Mouse (Mus musculus) forebrain, embryonic 16.5 days (tissue): ENCODE results near the gene Cnn2. TPM values are rescaled to one million over a fixed set of nuclear protein-coding genes. Genes with fewer than 3 reads are reported as not detected.
"Not testable (repeated sequence)": the region's sequence is repeated elsewhere in the genome, so short reads cannot be mapped to it uniquely, and the experiment has no call there.

Experiments used
- ATAC-seq: fragments of 200-750 bp; cut with Nextera tagmentation; 2 replicates; pipeline ENCODE4 v1.8.0; 2017; ENCODE audit warnings: mild to moderate bottlenecking, moderate library complexity
- H3K27ac ChIP-seq: fragments of 300-500 bp; sonication (generic); 2 replicates; pipeline ENCODE4 v1.5.1; 2014; ENCODE audit warnings: low read length, control low read depth
- H3K27me3 ChIP-seq: fragments of 300-500 bp; sonication (generic); replicated peaks from 2 replicates; pipeline ENCODE4 v1.6.1; 2014; ENCODE audit warnings: low read length; ENCODE audit not compliant: control insufficient read depth, insufficient read depth
- H3K36me3 ChIP-seq: fragments of 300-500 bp; sonication (generic); 2 replicates; pipeline ENCODE4 v1.6.1; 2014; ENCODE audit not compliant: control insufficient read depth, insufficient read depth
- H3K4me1 ChIP-seq: fragments of 300-500 bp; sonication (generic); replicated peaks from 2 replicates; pipeline ENCODE4 v1.6.1; 2014; ENCODE audit warnings: low read length; ENCODE audit not compliant: control insufficient read depth, insufficient read depth
- H3K4me2 ChIP-seq: fragments of 300-500 bp; sonication (generic); 2 replicates; pipeline ENCODE4 v1.6.1; 2014; ENCODE audit warnings: mild to moderate bottlenecking, low read length, control low read depth
- H3K4me3 ChIP-seq: fragments of 300-500 bp; sonication (generic); replicated peaks from 2 replicates; pipeline ENCODE4 v1.5.1; 2014; ENCODE audit warnings: mild to moderate bottlenecking, low read length, control low read depth
- H3K9ac ChIP-seq: fragments of 300-500 bp; sonication (generic); replicated peaks from 2 replicates; pipeline ENCODE4 v1.6.1; 2014; ENCODE audit warnings: low read depth, low read length, control low read depth
- H3K9me3 ChIP-seq: fragments of 300-500 bp; sonication (generic); 2 replicates; pipeline ENCODE4 v1.6.1; 2016; ENCODE audit warnings: low read length; ENCODE audit not compliant: control insufficient read depth
- WGBS: fragments of 180-500 bp; shearing (Covaris S2); extraction: QIAGEN DNeasy Blood & Tissue Kit; methylation state at CpG from one replicate; pipeline ENCODE4 v1.1.7; 2014; 5-methylcytosine and 5-hydroxymethylcytosine counted together
- polyA plus RNA-seq: library from polyadenylated mRNA; unstranded; fragments of >200 nt; fragmentation: Nextera tagmentation; extraction: Ambion mirVana; gene quantifications from 2 replicates; pipeline ENCODE4 v1.2.1, GENCODE M21; 2015

The Cnn2 gene
- polyA plus RNA-seq, 1 experiment from 2014 or later = 30.5 TPM

GRCm38 (mm10) chr10:80036832-80037231, 48.4 kb downstream of the Cnn2 start:
- WGBS = 93% methylated on average over 13 of the region's 13 CpGs

GRCm38 (mm10) chr10:80039559-80039979, 51.2 kb downstream of the Cnn2 start, which contains the start of gene Polr2e:
TSS of gene Polr2e (minus strand) at chr10:80039795.
- H3K9ac ChIP-seq = peak within 1 kb of the TSS; percentile 64
- H3K9me3 ChIP-seq = no peaks in the 10 kb centered on the region
- peak within 1 kb of the TSS; percentile 72 for H3K4me2 ChIP-seq
- peak within 1 kb of the TSS; percentile 69 for H3K4me3 ChIP-seq
- no peaks in the 10 kb centered on the region for H3K27me3 ChIP-seq
- whole genome bisulfite sequencing = under 1% methylated on average over 39 of the region's 40 CpGs
- peaks cover 16% of the 10 kb centered on the region for H3K36me3 ChIP-seq
- H3K4me1 ChIP-seq = peaks cover 17% of the 10 kb centered on the region
- peak within 1 kb of the TSS; percentile 16; the same call in 1 of the 2 replicates for H3K27ac ChIP-seq
- ATAC-seq = peak; percentile 99

More at GRCm38 (mm10) chr10:80036832-80037231, 48.4 kb downstream of the Cnn2 start:
- no peak overlapping the region for H3K9ac ChIP-seq
- no peaks in the 10 kb centered on the region for H3K27me3 ChIP-seq
- no peaks in the 10 kb centered on the region for H3K9me3 ChIP-seq
- ATAC-seq = no peak
- no peak overlapping the region for H3K4me2 ChIP-seq
- no peak overlapping the region for H3K27ac ChIP-seq
- peaks cover 17% of the 10 kb centered on the region for H3K4me1 ChIP-seq
- H3K36me3 ChIP-seq = peaks cover 16% of the 10 kb centered on the region
- no peak overlapping the region for H3K4me3 ChIP-seq

GRCm38 (mm10) chr10:80041409-80042060, 53.2 kb downstream of the Cnn2 start:
- H3K27me3 ChIP-seq, ATAC-seq, H3K4me2 ChIP-seq, H3K36me3 ChIP-seq, H3K27ac ChIP-seq, H3K9me3 ChIP-seq, H3K9ac ChIP-seq, H3K4me3 ChIP-seq: not testable (repeated sequence)
- peaks cover 17% of the 10 kb centered on the region for H3K4me1 ChIP-seq
- WGBS = 85% methylated on average over 8 of the region's 8 CpGs

GRCm38 (mm10) chr10:80044087-80044486, 55.7 kb downstream of the Cnn2 start:
- no peak overlapping the region for H3K4me2 ChIP-seq
- no peak overlapping the region for H3K9ac ChIP-seq
- H3K27me3 ChIP-seq = no peaks in the 10 kb centered on the region
- H3K4me1 ChIP-seq = peaks cover 10% of the 10 kb centered on the region
- no peaks in the 10 kb centered on the region for H3K36me3 ChIP-seq
- no peak overlapping the region for H3K27ac ChIP-seq
- 42% methylated on average over 4 of the region's 4 CpGs for WGBS
- H3K9me3 ChIP-seq = no peaks in the 10 kb centered on the region
- H3K4me3 ChIP-seq = no peak overlapping the region
- no peak for ATAC-seq

GRCm38 (mm10) chr10:80045364-80045763, 57.0 kb downstream of the Cnn2 start:
- H3K27ac ChIP-seq, H3K4me3 ChIP-seq, H3K9ac ChIP-seq, ATAC-seq, H3K9me3 ChIP-seq, H3K27me3 ChIP-seq, H3K4me1 ChIP-seq, H3K4me2 ChIP-seq, H3K36me3 ChIP-seq: not testable (repeated sequence)
- 92% methylated on average over 2 of the region's 4 CpGs for WGBS

Other genes with a start within 250 kb of the Cnn2 start
- 47.1 and 50.0 TPM in 2 replicates for gene Polrmt, start 242.0 kb upstream of the Cnn2 start, polyA plus RNA-seq
- gene Fgf22, start 233.5 kb upstream of the Cnn2 start, polyA plus RNA-seq = 0.25 and 0.73 TPM in 2 replicates
- 85.8 and 87.2 TPM in 2 replicates for gene Rnf126, start 221.6 kb upstream of the Cnn2 start, polyA plus RNA-seq
- gene Fstl3, start 211.3 kb upstream of the Cnn2 start, polyA plus RNA-seq = 1.1 and 1.4 TPM in 2 replicates
- 0.36 and 0.62 TPM in 2 replicates for gene Prss57, start 197.6 kb upstream of the Cnn2 start, polyA plus RNA-seq
- gene Palm, start 195.0 kb upstream of the Cnn2 start, polyA plus RNA-seq = 327 and 349 TPM in 2 replicates
- gene Misp, start 167.6 kb upstream of the Cnn2 start, polyA plus RNA-seq = 0.48 and 1.2 TPM in 2 replicates
- 98.3 and 107 TPM in 2 replicates for gene Ptbp1, start 134.2 kb upstream of the Cnn2 start, polyA plus RNA-seq
- 12.4 and 15.3 TPM in 2 replicates for gene Prtn3, start 114.1 kb upstream of the Cnn2 start, polyA plus RNA-seq
- 415 and 495 TPM in 2 replicates for gene Plppr3, start 114.0 kb upstream of the Cnn2 start, polyA plus RNA-seq
- not detected in 2 replicates for gene Elane, start 102.3 kb upstream of the Cnn2 start, polyA plus RNA-seq
- not detected in 2 replicates for gene Cfd, start 97.7 kb upstream of the Cnn2 start, polyA plus RNA-seq
- 53.8 and 54.0 TPM in 2 replicates for gene Med16, start 79.7 kb upstream of the Cnn2 start, polyA plus RNA-seq
- 17.7 and 36.3 TPM in 2 replicates for gene Gm26602, start 77.7 kb upstream of the Cnn2 start, polyA plus RNA-seq
- 2.7 and 3.6 TPM in 2 replicates for gene Kiss1r, start 71.6 kb upstream of the Cnn2 start, polyA plus RNA-seq
- 289 and 309 TPM in 2 replicates for gene R3hdm4, start 67.4 kb upstream of the Cnn2 start, polyA plus RNA-seq
- 2.4 and 3.5 TPM in 2 replicates for gene Arid3a, start 61.5 kb upstream of the Cnn2 start, polyA plus RNA-seq
- 81.8 and 97.7 TPM in 2 replicates for gene Wdr18, start 28.4 kb upstream of the Cnn2 start, polyA plus RNA-seq
- gene Grin3b, start 17.9 kb upstream of the Cnn2 start, polyA plus RNA-seq = 0.29 and 0.60 TPM in 2 replicates
- gene Tmem259, start 4.3 kb upstream of the Cnn2 start, polyA plus RNA-seq = 12.3 and 12.8 TPM in 2 replicates
- 3.9 and 4.7 TPM in 2 replicates for gene Abca7, start 7.9 kb downstream of the Cnn2 start, polyA plus RNA-seq
- gene Arhgap45, start 28.1 kb downstream of the Cnn2 start, polyA plus RNA-seq = 1.2 and 1.8 TPM in 2 replicates
- 173 and 178 TPM in 2 replicates for gene Polr2e, start 51.2 kb downstream of the Cnn2 start, polyA plus RNA-seq
- 443 and 475 TPM in 2 replicates for gene Gpx4, start 58.6 kb downstream of the Cnn2 start, polyA plus RNA-seq
- gene Sbno2, start 117.0 kb downstream of the Cnn2 start, polyA plus RNA-seq = 13.1 and 14.9 TPM in 2 replicates
- gene Stk11, start 127.2 kb downstream of the Cnn2 start, polyA plus RNA-seq = 18.0 and 19.7 TPM in 2 replicates
- 404 and 433 TPM in 2 replicates for gene Atp5d, start 150.0 kb downstream of the Cnn2 start, polyA plus RNA-seq
- gene Cbarp, start 152.3 kb downstream of the Cnn2 start, polyA plus RNA-seq = 33.0 and 44.5 TPM in 2 replicates
- 26.5 and 30.9 TPM in 2 replicates for gene Midn, start 159.7 kb downstream of the Cnn2 start, polyA plus RNA-seq
- 318 and 335 TPM in 2 replicates for gene Cirbp, start 177.4 kb downstream of the Cnn2 start, polyA plus RNA-seq
- 8.5 and 10.6 TPM in 2 replicates for gene 1600002K03Rik, start 184.4 kb downstream of the Cnn2 start, polyA plus RNA-seq
- 24.8 and 25.4 TPM in 2 replicates for gene Efna2, start 190.9 kb downstream of the Cnn2 start, polyA plus RNA-seq
- gene Mum1, start 237.8 kb downstream of the Cnn2 start, polyA plus RNA-seq = 49.0 and 55.4 TPM in 2 replicates